Mouse (Mus musculus) MEL (cell line): ENCODE data around the gene Ttc30a1. TPM values are rescaled to one million over a fixed set of nuclear protein-coding genes. Genes with fewer than 3 reads are reported as not detected.

Experiments
- DNase-seq: peaks from one replicate; pipeline ENCODE4 v3.0.0; 2011; ENCODE audit warnings: low read depth, low spot score
- H3K27ac ChIP-seq: 2 replicates; pipeline ENCODE4 v1.5.1; 2012; ENCODE audit warnings: low read depth, mild to moderate bottlenecking, control low read depth, low read length, moderate library complexity; ENCODE audit not compliant: control insufficient read depth
- H3K27me3 ChIP-seq, 2 experiments: fragments of 150-350 bp in 1 of 2; sonication (generic) in 1 of 2; 2 replicates each; pipeline ENCODE4 v1.6.1; 2012; ENCODE audit warnings: low read length in 2 of 2, mild to moderate bottlenecking in 2 of 2, improper control_type of control experiment in 1 of 2, moderate library complexity in 1 of 2; ENCODE audit not compliant: insufficient read depth in 2 of 2, control insufficient read depth in 1 of 2
- H3K36me3 ChIP-seq, 2 experiments: 2 replicates each; pipeline ENCODE4 v1.6.1; 2012 to 2014; ENCODE audit warnings: low read length in 2 of 2, improper control_type of control experiment in 1 of 2, inconsistent platforms in 1 of 2, mild to moderate bottlenecking in 1 of 2; ENCODE audit not compliant: insufficient read depth in 2 of 2, control insufficient read depth in 1 of 2
- H3K4me1 ChIP-seq, 2 experiments: fragments of 150-350 bp in 1 of 2; sonication (generic) in 1 of 2; 2 replicates each; pipeline ENCODE4 v1.6.1; 2012; ENCODE audit warnings: low read length in 2 of 2, improper control_type of control experiment in 1 of 2, mild to moderate bottlenecking in 1 of 2; ENCODE audit not compliant: insufficient read depth in 2 of 2, control insufficient read depth in 1 of 2
- H3K4me3 ChIP-seq, 2 experiments: fragments of 150-350 bp in 1 of 2; sonication (generic) in 1 of 2; 2 replicates each; pipeline ENCODE4 v1.5.1; 2012; ENCODE audit warnings: low read depth in 2 of 2, low read length in 2 of 2, mild to moderate bottlenecking in 2 of 2, moderate library complexity in 2 of 2, control low read depth in 1 of 2, improper control_type of control experiment in 1 of 2; ENCODE audit not compliant: control insufficient read depth in 1 of 2, insufficient read depth in 1 of 2
- H3K79me2 ChIP-seq: 2 replicates; pipeline ENCODE4 v1.6.1; 2012; ENCODE audit warnings: mild to moderate bottlenecking, low read length, moderate library complexity; ENCODE audit not compliant: control insufficient read depth, poor library complexity, insufficient read depth
- H3K9ac ChIP-seq: 2 replicates; pipeline ENCODE4 v1.6.1; 2012; ENCODE audit warnings: low read depth, mild to moderate bottlenecking, control low read depth, low read length, moderate library complexity; ENCODE audit not compliant: control insufficient read depth, poor library complexity, severe bottlenecking
- H3K9me3 ChIP-seq: fragments of 150-350 bp; sonication (generic); replicated peaks from 2 replicates; pipeline ENCODE4 v1.6.1; 2012; ENCODE audit warnings: mild to moderate bottlenecking, low read length, improper control_type of control experiment, moderate library complexity; ENCODE audit not compliant: insufficient read depth
- CHD2 ChIP-seq: IDR thresholded peaks from 2 replicates; pipeline ENCODE4 v1.6.1; 2011; ENCODE audit warnings: low read length, improper control_type of control experiment
- ETS1 ChIP-seq: IDR thresholded peaks from 2 replicates; pipeline ENCODE4 v1.6.1; 2012; ENCODE audit warnings: low read depth, mild to moderate bottlenecking, inconsistent platforms, low read length, improper control_type of control experiment, moderate library complexity
- HCFC1 ChIP-seq: IDR thresholded peaks from 2 replicates; pipeline ENCODE4 v1.6.1; 2012; ENCODE audit warnings: low read depth, mild to moderate bottlenecking, inconsistent platforms, low read length, improper control_type of control experiment, moderate library complexity
- MAFK ChIP-seq: IDR thresholded peaks from 2 replicates; pipeline ENCODE4 v1.6.1; 2011; ENCODE audit warnings: low read depth, mild to moderate bottlenecking, low read length, improper control_type of control experiment, borderline replicate concordance
- MXI1 ChIP-seq: IDR thresholded peaks from 2 replicates; pipeline ENCODE4 v1.6.1; 2011; ENCODE audit warnings: mild to moderate bottlenecking, low read depth, low read length, improper control_type of control experiment
- MYB ChIP-seq: IDR thresholded peaks from 2 replicates; pipeline ENCODE4 v1.6.1; 2011; ENCODE audit warnings: mild to moderate bottlenecking, low read depth, low read length, improper control_type of control experiment
- MYC ChIP-seq: IDR thresholded peaks from 2 replicates; pipeline ENCODE4 v1.6.1; 2011; ENCODE audit warnings: low read depth, mild to moderate bottlenecking, low read length, improper control_type of control experiment, moderate library complexity
- NELFE ChIP-seq: IDR thresholded peaks from 2 replicates; pipeline ENCODE4 v1.6.1; 2011; ENCODE audit warnings: low read depth, low read length, improper control_type of control experiment
- NRF1 ChIP-seq: IDR thresholded peaks from 2 replicates; pipeline ENCODE4 v1.6.1; 2014; ENCODE audit warnings: low read depth, mild to moderate bottlenecking, inconsistent platforms, low read length, improper control_type of control experiment, moderate library complexity; ENCODE audit not compliant: poor library complexity, insufficient read depth, severe bottlenecking
- POLR2AphosphoS5 ChIP-seq: IDR thresholded peaks from 2 replicates; pipeline ENCODE4 v1.6.1; 2012; ENCODE audit warnings: low read depth, borderline replicate concordance, mild to moderate bottlenecking, inconsistent platforms, low read length, moderate library complexity, mixed read lengths
- RAD21 ChIP-seq: IDR thresholded peaks from 2 replicates; pipeline ENCODE4 v1.6.1; 2011; ENCODE audit warnings: mild to moderate bottlenecking, low read depth, low read length, improper control_type of control experiment
- RCOR1 ChIP-seq: IDR thresholded peaks from 2 replicates; pipeline ENCODE4 v1.6.1; 2012; ENCODE audit warnings: low read depth, mild to moderate bottlenecking, inconsistent platforms, low read length, improper control_type of control experiment
- SIN3A ChIP-seq: IDR thresholded peaks from 2 replicates; pipeline ENCODE4 v1.6.1; 2012; ENCODE audit warnings: low read length, improper control_type of control experiment, inconsistent platforms
- UBTF ChIP-seq: IDR thresholded peaks from 2 replicates; pipeline ENCODE4 v1.6.1; 2012; ENCODE audit warnings: low read depth, mild to moderate bottlenecking, inconsistent platforms, low read length, improper control_type of control experiment, moderate library complexity, borderline replicate concordance; ENCODE audit not compliant: insufficient read depth
- USF2 ChIP-seq, 2 experiments: IDR thresholded peaks; 2 replicates each; pipeline ENCODE4 v1.6.1; 2011 to 2012; ENCODE audit warnings: improper control_type of control experiment in 2 of 2, low read length in 2 of 2, borderline replicate concordance in 1 of 2, inconsistent platforms in 1 of 2, low read depth in 1 of 2, mild to moderate bottlenecking in 1 of 2; ENCODE audit not compliant: insufficient read depth in 1 of 2
- ZMIZ1 ChIP-seq: IDR thresholded peaks from 2 replicates; pipeline ENCODE4 v1.6.1; 2012; ENCODE audit warnings: low read depth, mild to moderate bottlenecking, inconsistent platforms, low read length, improper control_type of control experiment, moderate library complexity
- polyA plus RNA-seq, 2 experiments: library from polyadenylated mRNA; stranded (reverse) in 1 of 2; unstranded in 1 of 2; fragments of >175 nt in 1 of 2; fragments of >200 nt in 1 of 2; gene quantifications; 2 replicates each; pipeline versions ENCODE4 v1.2.1 to v1.2.4; 2012; ENCODE audit warnings: low replicate concordance in 2 of 2, low read depth in 1 of 2; ENCODE audit not compliant: insufficient read length in 2 of 2, insufficient read depth in 1 of 2, missing spikeins in 1 of 2
- total RNA-seq: library from RNA; depleted of rRNA; stranded (reverse); fragments of 300-350 nt; gene quantifications from 2 replicates; pipeline ENCODE4 v1.2.3, GENCODE M21; 2012

The Ttc30a1 gene
- total and polyA plus RNA-seq, 3 experiments = not detected

DNA sequence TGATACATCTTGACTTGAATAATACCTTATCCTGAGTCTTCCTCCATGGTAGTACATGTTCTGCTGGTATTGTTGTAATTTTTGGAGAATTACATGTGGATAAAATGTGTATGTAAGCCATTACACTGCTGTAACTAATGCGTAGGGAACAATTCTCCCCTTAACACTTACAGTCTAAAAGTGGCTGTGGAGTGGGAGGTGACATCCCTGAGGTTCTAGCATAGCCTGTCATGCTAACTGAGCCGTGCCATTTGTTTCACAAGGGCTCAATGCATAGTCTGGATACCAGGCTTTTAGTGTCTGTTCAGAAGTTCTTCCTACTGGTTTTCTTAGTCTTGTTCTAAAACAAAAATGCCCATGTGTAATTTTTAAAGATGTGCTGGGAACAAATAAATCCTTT, 50.8 kb downstream of the Ttc30a1 start:
- Histone ChIP-seq H3K27ac (no peak overlapping the region), H3K4me3 (no peak overlapping the region)

GRCm38 (mm10) chr2:75929786-75930444, 51.9 kb downstream of the Ttc30a1 start:
- Histone ChIP-seq H3K79me2 (no peaks in the 10 kb centered on the region), H3K4me1 (no peaks in the 10 kb centered on the region), H3K4me3 (no peak overlapping the region), H3K36me3 (peaks cover 0 to 4% of the 10 kb centered on the region in 2 experiments; a peak in 2 of 4 replicates), H3K27ac (no peak overlapping the region), H3K9ac (no peak overlapping the region), H3K27me3 (no peaks in the 10 kb centered on the region), H3K9me3 (no peaks in the 10 kb centered on the region)
- TF ChIP-seq ETS1 (no peak), NRF1 (no peak), POLR2AphosphoS5 (no peak), MAFK (no peak), CHD2 (no peak), ZMIZ1 (no peak)
- DNase-seq = no peak

More for the DNA sequence above, 50.8 kb downstream of the Ttc30a1 start:
- no peaks in the 10 kb centered on the region for H3K9me3 ChIP-seq
- no peaks in the 10 kb centered on the region for H3K27me3 ChIP-seq
- TF ChIP-seq RCOR1 = no peak
- no peak for TF ChIP-seq MXI1
- no peak for TF ChIP-seq MYB
- TF ChIP-seq HCFC1 = no peak
- H3K79me2 ChIP-seq = no peaks in the 10 kb centered on the region
- DNase-seq = no peak
- no peak overlapping the region for H3K9ac ChIP-seq
- H3K36me3 ChIP-seq = peaks cover 0 to 2% of the 10 kb centered on the region in 2 experiments; a peak in 2 of 4 replicates
- H3K4me1 ChIP-seq = no peaks in the 10 kb centered on the region

DNA sequence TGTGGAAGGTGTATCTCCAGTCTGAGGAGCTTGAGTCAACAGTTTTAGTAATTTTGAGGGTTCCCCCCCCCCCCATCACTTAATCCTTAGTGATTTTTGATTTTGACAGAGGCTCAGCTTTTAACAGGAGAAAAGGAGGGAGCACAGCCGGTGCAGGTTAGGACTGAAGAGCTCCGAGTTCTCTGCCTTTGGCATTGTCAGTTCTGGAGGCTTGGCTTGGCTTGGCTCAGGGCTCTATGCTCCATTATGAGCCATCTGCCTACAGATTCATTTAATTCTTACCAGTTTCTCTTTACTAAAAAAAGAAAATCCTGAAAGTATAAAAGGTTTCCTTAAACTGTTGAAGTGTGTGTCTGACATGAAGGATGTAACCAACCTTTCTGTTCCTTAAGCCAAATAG, 52.6 kb downstream of the Ttc30a1 start:
- DNase-seq = no peak
- no peak for TF ChIP-seq NELFE
- TF ChIP-seq SIN3A = no peak
- TF ChIP-seq MYC = no peak
- no peak for TF ChIP-seq USF2 (IDR thresholded peaks at IDR 0.05; ENCODE audit: borderline replicate concordance in 1 of 2, insufficient read depth in 1 of 2, low read depth in 1 of 2, low read length in 2 of 2)
- no peak for TF ChIP-seq RAD21
- no peak for TF ChIP-seq UBTF
- TF ChIP-seq, all 39 proteins: peak for 0
- Histone ChIP-seq H3K36me3 (peaks cover 0 to 4% of the 10 kb centered on the region in 2 experiments; a peak in 2 of 4 replicates), H3K79me2 (no peaks in the 10 kb centered on the region), H3K4me1 (no peaks in the 10 kb centered on the region), H3K9ac (no peak overlapping the region), H3K27me3 (no peaks in the 10 kb centered on the region), H3K4me3 (no peak overlapping the region), H3K9me3 (no peaks in the 10 kb centered on the region), H3K27ac (no peak overlapping the region)
